Mouse (Mus musculus) ES-Bruce4 (cell line): ENCODE measurements around the gene Elavl1. TPM values are rescaled to one million over a fixed set of nuclear protein-coding genes. Genes with fewer than 3 reads are reported as not detected.

ENCODE experiments used
- H3K27ac ChIP-seq: 2 replicates; pipeline ENCODE4 v1.5.1; 2012; ENCODE audit warnings: low read length, inconsistent platforms; ENCODE audit not compliant: insufficient read depth
- H3K27me3 ChIP-seq: 2 replicates; pipeline ENCODE4 v1.6.1; 2012; ENCODE audit warnings: mild to moderate bottlenecking, low read length, inconsistent platforms; ENCODE audit not compliant: control insufficient read depth, poor library complexity, insufficient read depth, severe bottlenecking
- H3K36me3 ChIP-seq: 2 replicates; pipeline ENCODE4 v1.6.1; 2012; ENCODE audit warnings: inconsistent platforms, mild to moderate bottlenecking, low read length, moderate library complexity; ENCODE audit not compliant: control insufficient read depth, poor library complexity, insufficient read depth, severe bottlenecking
- H3K4me1 ChIP-seq: one replicate; pipeline ENCODE4 v1.8.1; 2011; ENCODE audit warnings: low read length; ENCODE audit not compliant: control insufficient read depth, insufficient read depth
- H3K4me3 ChIP-seq: 2 replicates; pipeline ENCODE4 v1.5.1; 2011; ENCODE audit warnings: low read depth, mild to moderate bottlenecking, low read length
- H3K9ac ChIP-seq: 2 replicates; pipeline ENCODE4 v1.6.1; 2012; ENCODE audit warnings: low read depth, mild to moderate bottlenecking, inconsistent platforms; ENCODE audit not compliant: poor library complexity, severe bottlenecking
- H3K9me3 ChIP-seq: replicated peaks from 2 replicates; pipeline ENCODE4 v1.6.1; 2012; ENCODE audit warnings: mild to moderate bottlenecking, low read length, inconsistent platforms; ENCODE audit not compliant: control insufficient read depth, poor library complexity, insufficient read depth, severe bottlenecking
- CTCF ChIP-seq: IDR thresholded peaks from one replicate; pipeline ENCODE4 v1.8.1; 2011; ENCODE audit warnings: low read depth, low read length
- EP300 ChIP-seq: IDR thresholded peaks from 2 replicates; pipeline ENCODE4 v1.6.1; 2011; ENCODE audit warnings: low read depth, low read length; ENCODE audit not compliant: insufficient read depth
- POLR2A ChIP-seq: IDR thresholded peaks from one replicate; pipeline ENCODE4 v1.8.1; 2011; ENCODE audit warnings: low read length; ENCODE audit not compliant: insufficient read depth
- polyA plus RNA-seq: library from polyadenylated mRNA; stranded (reverse); fragments of >200 nt; gene quantifications from 2 replicates; pipeline ENCODE4 v1.2.4, GENCODE M21; 2011; ENCODE audit warnings: low read depth; ENCODE audit not compliant: missing spikeins, insufficient read depth, insufficient read length

Gene Elavl1
- polyA plus RNA-seq, 1 experiment: 118 TPM

DNA sequence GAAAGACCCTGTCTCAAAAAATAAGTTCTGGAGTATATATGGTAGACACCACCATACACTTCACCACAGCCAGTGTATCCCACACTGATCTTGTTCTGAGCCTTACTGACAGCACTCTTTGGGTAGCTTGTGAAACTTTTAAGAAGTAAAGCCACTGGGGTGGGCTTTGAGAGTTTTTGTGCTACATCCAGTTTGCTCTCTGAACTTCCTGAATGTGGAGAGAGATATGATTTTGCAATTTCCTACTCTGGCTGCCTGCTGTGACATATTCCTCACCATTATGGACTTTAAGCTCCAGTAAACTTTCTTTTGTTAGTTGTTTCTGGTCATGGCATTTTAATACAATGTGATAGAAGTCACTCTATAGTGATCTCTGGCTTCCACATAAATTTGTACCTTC lies 13.1 kb downstream of the Elavl1 start:
- H3K9ac ChIP-seq: no peak overlapping the region
- H3K27ac ChIP-seq: no peak overlapping the region
- TF ChIP-seq EP300: no peak
- no peak for TF ChIP-seq CTCF
- no peak for TF ChIP-seq POLR2A
- H3K4me3 ChIP-seq: no peak overlapping the region
- H3K9me3 ChIP-seq: no peaks in the 10 kb centered on the region
- H3K27me3 ChIP-seq: no peaks in the 10 kb centered on the region
- H3K4me1 ChIP-seq: peaks cover 2% of the 10 kb centered on the region
- H3K36me3 ChIP-seq: peaks cover 60% of the 10 kb centered on the region

GRCm38 (mm10) chr8:4305838-4306237 lies 19.4 kb downstream of the Elavl1 start:
- TF ChIP-seq EP300: no peak
- no peak for TF ChIP-seq CTCF
- TF ChIP-seq POLR2A: no peak
- no peaks in the 10 kb centered on the region for H3K4me1 ChIP-seq
- H3K27me3 ChIP-seq: no peaks in the 10 kb centered on the region
- H3K27ac ChIP-seq: no peak overlapping the region
- H3K36me3 ChIP-seq: peaks cover 99% of the 10 kb centered on the region
- H3K9ac ChIP-seq: no peak overlapping the region
- no peaks in the 10 kb centered on the region for H3K9me3 ChIP-seq
- H3K4me3 ChIP-seq: no peak overlapping the region

- TF ChIP-seq POLR2A (no peak), CTCF (no peak), EP300 (no peak)
- H3K9me3 ChIP-seq: no peaks in the 10 kb centered on the region
- no peak overlapping the region for H3K27ac ChIP-seq
- no peaks in the 10 kb centered on the region for H3K4me1 ChIP-seq
- peaks cover 98% of the 10 kb centered on the region for H3K36me3 ChIP-seq
- no peak overlapping the region for H3K9ac ChIP-seq
- no peaks in the 10 kb centered on the region for H3K27me3 ChIP-seq
- H3K4me3 ChIP-seq: no peak overlapping the region
Observed at GRCm38 (mm10) chr8:4304124-4304547, 21.1 kb downstream of the Elavl1 start.

DNA sequence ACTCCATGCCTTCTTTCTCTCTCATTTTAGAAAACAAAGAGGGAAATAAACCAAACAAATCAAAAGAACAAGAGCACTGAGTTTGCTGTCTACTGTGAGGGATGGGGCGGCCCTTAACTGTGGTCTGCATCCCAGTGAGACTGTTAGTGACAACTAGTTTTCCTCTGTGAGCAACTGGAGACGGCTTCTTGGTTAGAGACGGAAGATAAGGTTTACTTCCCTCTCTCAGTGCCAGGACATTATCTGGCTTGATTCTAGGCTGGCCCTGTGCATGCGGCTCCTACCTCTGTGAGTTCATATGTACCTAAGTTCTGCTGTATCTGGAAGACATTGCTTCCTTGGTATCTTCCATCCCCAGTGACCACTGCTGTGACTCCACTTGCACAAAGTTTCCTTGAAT lies 27.4 kb downstream of the Elavl1 start:
- no peaks in the 10 kb centered on the region for H3K9me3 ChIP-seq

GRCm38 (mm10) chr8:4292738-4293137 lies 32.5 kb downstream of the Elavl1 start:
- no peak overlapping the region for H3K27ac ChIP-seq
- no peaks in the 10 kb centered on the region for H3K27me3 ChIP-seq
- no peaks in the 10 kb centered on the region for H3K4me1 ChIP-seq
- H3K36me3 ChIP-seq: peaks cover 94% of the 10 kb centered on the region
- H3K9me3 ChIP-seq: no peaks in the 10 kb centered on the region
- H3K9ac ChIP-seq: no peak overlapping the region
- TF ChIP-seq CTCF: peak; percentile 0
- no peak for TF ChIP-seq EP300
- no peak overlapping the region for H3K4me3 ChIP-seq

More for the DNA sequence above, 27.4 kb downstream of the Elavl1 start:
- H3K4me3 ChIP-seq: no peak overlapping the region
- no peak overlapping the region for H3K9ac ChIP-seq
- no peak overlapping the region for H3K27ac ChIP-seq
- no peaks in the 10 kb centered on the region for H3K4me1 ChIP-seq
- H3K36me3 ChIP-seq: peaks cover 95% of the 10 kb centered on the region
- no peak for TF ChIP-seq EP300
- TF ChIP-seq POLR2A: no peak
- no peak for TF ChIP-seq CTCF
- no peaks in the 10 kb centered on the region for H3K27me3 ChIP-seq

- H3K4me3 ChIP-seq: peak overlapping the region; percentile 99
- no peaks in the 10 kb centered on the region for H3K9me3 ChIP-seq
- H3K27me3 ChIP-seq: no peaks in the 10 kb centered on the region
- peak overlapping the region; percentile 90 for H3K9ac ChIP-seq
- H3K36me3 ChIP-seq: peaks cover 21% of the 10 kb centered on the region
- peak overlapping the region; percentile 74 for H3K27ac ChIP-seq
- no peaks in the 10 kb centered on the region for H3K4me1 ChIP-seq
- TF ChIP-seq CTCF: no peak
- no peak for TF ChIP-seq EP300
- no peak for TF ChIP-seq POLR2A
Observed at GRCm38 (mm10) chr8:4276111-4276465, 49.1 kb downstream of the Elavl1 start.
